Mouse (Mus musculus): Measurements from ENCODE around the gene Rcbtb2.

Rcbtb2 gene

DNA sequence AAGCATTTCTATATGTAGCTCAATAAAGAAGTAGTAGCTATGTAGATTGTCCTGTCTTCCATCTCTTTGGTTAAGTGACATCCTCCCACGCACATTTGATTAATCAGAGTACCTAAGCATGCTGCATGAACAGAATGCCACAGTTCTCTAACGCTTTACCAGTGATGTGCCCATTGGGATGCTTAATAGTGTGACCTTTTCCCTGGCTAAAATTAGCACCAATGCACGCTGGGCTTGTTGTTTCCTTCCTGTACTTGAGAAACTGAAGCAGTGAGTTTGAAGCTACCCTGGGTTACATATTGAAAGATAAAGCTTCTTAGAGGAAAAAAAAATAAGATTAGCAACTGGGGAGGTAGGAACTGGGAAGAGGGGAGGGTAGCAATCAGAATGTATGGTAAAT, 81.2 kb downstream of the Rcbtb2 start:
- no peak for DNase-seq (ENCODE audit: low read depth, low spot score)

DNA sequence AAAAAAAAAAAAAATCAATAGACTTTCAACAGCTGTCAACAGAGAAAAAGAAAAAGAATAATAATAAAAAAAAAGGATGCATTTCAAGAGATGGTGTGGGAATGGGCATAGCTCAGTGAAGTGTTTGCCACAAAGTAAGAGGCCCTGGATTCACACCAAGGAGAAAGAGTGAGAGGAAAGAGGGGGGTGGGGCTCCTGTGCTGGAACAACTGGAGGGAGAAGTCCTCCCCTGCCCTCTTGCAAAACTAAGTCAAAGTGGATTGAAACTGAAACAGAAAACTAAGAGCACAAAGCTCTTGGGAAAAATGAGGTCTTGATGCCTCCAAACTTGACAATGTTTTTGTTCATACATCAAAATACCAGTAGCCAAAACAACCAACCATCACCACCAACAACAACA, 86.4 kb downstream of the Rcbtb2 start:
- no peak for DNase-seq (ENCODE audit: low read depth, low spot score)

DNA sequence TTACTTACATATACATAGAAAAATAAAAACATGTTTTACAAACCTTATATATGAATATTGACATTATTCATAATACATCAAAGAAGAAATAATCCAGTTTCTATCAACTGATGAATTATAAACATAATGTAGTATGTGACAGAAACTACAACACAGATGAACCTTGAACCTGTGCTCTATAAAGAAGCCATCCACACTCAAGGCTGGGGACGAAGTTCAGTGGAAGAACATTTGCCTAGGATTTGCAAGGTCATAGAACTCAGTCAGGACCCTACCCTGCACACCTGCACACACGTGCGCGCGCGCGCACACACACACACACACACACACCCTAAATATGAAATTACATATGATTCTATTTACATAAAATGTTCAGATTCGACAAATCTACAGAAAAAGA, 87.4 kb downstream of the Rcbtb2 start:
- no peak for DNase-seq (ENCODE audit: low read depth, low spot score)

DNA sequence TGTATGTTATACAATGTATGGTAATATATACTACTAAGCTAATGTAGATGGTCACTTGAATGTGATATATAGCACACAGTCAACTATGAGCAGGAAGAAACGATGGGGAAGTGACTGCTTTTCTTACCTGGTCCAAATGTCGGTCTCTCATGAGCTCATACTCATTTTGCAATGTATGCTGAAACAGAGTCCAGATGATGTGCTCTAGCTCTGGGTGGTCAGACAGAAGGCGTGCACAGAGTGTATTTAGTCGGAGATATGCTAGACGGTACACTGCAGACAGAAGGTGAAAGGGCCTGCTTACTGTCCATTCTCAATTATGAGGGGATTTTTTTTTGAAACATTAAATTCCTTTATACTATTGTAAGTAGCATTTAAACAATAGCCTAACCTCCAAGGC, 88.6 kb downstream of the Rcbtb2 start:
- DNase-seq (ENCODE audit: low read depth, low spot score) = no peak

DNA sequence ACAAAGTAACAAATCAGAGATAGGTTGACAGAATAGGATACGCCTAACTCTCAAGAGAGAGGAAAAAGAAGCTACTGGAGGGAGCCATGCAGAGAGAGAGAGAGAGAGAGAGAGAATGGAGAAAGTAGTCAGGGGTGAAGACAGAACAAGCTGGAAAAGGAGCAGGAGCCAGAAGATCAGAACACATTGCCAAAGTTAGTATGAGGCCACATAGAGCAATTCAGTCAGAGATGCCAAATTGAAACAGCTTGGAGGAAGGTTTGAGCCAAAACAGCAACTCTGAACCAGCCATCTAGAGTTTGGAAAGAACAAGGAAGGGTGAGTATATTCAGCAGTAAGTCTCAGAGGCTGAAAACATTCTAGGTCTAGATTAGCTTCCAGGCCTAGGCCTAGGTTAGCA, 94.2 kb downstream of the Rcbtb2 start:
- no peak for DNase-seq (ENCODE audit: low read depth, low spot score)

DNA sequence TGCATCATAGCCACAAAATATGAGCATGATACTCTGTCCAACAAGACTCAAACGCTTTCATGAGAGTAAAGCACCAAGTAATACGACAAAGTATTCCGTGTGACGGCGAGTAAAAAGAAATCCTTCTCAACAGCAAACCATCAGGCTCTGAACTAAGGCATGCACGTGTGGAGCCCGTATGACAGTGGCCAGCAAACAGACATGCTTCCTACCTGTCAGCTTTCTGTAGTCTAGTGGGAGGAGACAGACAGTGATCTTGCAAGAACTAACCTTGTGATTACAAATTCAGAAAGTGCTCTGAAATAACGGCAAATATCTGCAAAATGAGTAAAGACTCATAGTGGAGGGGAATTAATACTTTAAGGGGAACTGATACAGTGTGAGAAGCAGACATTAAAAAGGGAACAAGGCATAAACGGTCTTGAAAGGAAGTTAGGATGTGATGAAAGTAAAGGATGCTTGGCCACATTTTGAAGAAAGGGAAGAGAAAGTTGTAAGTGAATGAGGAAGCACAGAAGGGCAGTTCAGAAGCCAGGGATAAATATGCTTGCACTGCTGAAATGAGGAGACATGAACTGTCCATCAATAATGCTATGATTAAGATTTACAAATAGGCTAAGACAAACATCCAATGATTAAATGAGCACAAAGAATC, 99.6 kb downstream of the Rcbtb2 start:
- DNase-seq (ENCODE audit: low read depth, low spot score) = no peak

DNA sequence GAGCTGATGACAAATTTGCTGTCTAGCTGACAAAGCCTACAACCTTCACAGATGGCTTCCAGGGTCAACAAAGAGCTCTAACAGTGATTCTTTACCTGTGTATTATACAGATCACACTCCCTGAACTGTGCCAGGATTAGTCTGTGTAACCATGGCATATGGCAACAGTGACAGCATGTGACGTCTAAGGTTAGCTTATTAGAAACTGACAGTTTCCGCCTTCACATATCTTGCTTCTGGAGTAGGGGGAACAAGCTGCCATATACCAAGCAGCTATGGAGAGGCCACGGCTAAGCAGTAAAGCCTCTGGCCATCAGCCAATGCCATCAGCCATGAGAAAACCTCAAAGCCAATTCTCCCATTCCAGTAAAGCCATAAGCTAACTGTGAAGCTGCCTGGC, 103.5 kb downstream of the Rcbtb2 start:
- DNase-seq (ENCODE audit: low read depth, low spot score) = no peak

DNA sequence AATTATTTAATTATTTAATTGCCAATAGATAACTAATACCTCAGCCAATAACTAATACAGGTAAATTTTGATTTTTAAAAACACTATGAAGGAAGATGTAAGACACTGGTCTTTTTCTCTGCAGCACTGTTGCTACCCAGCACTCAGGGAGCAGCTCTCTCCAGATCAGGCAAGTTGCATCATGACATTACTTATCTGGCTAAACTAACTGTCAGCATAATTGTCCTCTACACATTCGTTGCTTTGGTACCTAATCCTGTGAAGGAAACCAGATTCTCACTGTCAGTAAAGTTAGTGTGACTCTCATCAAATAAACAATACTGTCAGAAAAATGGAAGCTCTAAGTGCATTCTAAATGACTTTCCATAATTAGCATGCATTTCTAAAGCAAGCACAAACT, 104.0 kb downstream of the Rcbtb2 start:
- DNase-seq (ENCODE audit: low read depth, low spot score) = no peak

DNA sequence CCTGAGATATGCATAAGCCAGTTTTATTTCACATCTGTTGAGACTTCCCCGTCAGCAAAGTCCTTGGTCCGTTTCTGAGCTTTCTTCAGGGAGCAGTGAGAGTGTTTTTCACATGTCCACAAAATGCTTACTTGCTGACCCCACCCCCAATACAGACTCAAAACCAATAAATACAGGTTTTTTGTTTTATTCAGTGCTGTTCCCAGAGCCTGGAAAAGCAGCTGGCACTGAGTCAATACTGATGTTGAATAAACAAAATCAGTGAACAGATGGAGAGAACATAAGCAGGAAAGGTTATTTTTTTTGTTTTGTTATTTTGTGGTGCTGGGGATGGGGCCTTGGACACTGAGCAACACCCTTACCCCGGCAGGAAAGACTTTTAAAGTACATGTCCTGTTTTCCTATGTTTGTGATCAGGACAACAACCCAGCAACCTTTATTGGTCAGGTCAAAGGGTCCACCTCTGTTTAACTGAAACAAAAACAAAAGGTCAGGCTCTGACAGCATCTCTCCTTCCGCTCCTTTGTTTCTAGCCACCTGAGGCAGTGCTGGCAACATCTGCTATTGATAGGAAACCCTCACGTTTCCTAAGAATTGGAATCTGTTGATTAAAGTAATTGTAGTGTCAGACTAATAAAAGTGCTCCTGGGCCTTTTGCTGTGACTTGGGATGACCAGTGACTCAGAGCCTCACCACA, 108.6 kb downstream of the Rcbtb2 start:
- peak; percentile 38 for DNase-seq (ENCODE audit: low read depth, low spot score)

DNA sequence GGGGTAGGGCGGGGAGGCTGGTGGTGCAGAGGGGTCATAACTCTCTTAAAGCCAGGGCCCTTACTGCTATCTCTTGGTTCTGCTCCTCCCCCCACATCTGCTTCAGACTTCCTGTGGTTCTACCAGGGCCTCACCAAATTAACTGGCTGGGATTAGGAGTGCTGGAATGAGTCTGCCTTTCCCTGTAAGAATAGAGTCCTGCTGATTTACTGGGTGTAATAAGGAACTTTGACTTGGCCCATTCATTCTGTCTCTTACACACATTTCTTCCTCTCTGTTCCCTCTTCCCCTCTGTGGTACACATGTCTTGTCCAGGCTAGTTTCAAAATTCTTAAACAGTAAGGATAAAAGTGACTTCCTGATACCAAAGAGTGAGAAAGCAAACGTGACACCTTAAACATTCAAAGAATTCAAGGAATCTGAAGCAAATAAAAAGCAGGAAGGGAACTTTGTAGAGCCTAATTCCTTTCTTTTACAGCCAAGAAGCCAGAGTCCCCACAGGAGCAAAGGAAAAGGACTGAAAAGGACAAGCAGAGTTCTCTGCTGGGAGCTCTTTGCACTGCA, 111.7 kb downstream of the Rcbtb2 start:
- DNase-seq (ENCODE audit: low read depth, low spot score) = peak; percentile 66

DNA sequence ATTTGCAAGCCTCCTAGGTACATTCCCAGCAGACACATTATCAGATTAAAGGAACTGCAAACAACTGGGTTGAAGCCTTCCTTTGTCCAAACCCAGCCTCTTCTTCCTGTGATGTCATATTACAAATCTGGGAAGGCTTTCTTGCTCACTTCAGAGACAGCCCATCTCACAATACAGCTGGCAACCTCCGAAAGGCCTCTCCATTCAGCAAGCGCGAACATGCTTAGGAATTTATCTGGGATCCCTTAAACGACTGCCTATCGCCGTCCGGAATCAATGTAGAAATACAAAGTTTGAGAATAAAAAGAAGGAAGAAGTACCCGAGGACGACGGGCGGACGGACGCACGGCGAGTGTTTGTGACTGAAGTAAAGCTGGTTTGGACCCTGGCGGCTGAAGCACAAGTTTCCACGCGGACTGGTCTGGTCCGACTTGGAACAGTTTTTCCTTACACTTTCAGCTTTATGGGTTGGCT, 115.0 kb downstream of the Rcbtb2 start, which contains the start of gene Lpar6:
TSS of gene Lpar6 (plus strand) at position 48 of the 474 bp plus-strand sequence.
- peak; percentile 92 for DNase-seq (ENCODE audit: low read depth, low spot score)

DNA sequence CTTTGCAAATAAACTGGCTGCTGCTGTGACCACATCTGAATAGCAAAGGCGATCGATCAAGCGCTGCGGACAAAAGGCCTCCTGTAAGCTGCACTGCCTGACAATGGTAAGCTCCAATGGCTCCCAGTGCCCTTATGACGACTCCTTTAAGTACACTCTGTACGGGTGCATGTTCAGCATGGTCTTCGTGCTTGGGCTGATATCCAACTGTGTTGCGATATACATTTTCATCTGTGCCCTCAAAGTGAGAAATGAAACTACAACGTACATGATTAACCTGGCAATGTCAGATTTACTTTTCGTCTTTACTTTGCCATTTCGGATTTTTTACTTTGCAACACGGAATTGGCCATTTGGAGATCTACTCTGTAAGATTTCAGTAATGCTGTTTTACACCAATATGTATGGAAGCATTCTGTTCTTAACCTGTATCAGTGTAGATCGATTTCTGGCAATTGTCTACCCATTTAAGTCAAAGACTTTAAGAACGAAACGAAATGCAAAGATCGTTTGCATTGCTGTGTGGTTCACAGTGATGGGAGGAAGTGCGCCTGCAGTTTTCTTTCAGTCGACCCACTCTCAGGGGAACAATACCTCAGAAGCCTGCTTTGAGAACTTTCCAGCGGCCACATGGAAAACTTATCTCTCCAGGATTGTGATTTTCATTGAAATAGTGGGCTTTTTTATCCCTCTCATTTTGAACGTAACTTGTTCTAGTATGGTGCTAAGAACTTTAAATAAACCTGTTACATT, 115.8 kb downstream of the Rcbtb2 start:
- DNase-seq (ENCODE audit: low read depth, low spot score) = peak; percentile 68

DNA sequence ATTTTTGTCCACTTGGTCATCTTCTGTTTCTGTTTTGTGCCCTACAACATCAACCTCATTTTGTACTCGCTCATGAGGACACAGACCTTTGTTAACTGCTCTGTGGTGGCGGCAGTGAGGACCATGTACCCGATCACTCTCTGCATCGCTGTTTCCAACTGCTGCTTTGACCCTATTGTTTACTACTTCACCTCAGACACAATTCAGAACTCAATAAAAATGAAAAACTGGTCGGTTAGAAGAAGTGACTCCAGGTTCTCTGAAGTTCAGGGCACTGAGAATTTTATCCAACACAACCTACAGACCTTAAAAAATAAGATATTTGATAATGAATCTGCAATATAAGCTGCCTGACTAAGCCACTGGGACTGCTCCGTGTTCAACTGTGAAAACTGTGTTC, 116.5 kb downstream of the Rcbtb2 start:
- peak; percentile 58 for DNase-seq (ENCODE audit: low read depth, low spot score)

DNA sequence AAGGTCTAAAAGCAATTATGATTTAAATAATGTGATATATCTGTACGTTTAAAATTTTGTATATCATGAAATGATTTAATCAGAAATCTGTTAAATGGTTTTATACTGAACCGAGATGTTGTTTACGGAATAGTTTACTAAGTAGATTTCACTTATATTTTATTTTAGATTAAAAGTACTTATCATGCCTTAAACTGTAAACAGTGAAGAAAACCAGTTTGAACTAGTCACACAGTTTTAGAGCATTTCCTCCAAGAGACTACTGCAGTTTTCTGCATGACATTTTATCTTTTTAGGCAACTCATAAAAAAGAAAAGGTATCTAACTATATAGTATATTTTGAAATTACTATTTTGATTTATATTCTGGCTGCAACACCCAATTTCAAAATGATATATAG, 117.0 kb downstream of the Rcbtb2 start:
- DNase-seq (ENCODE audit: low read depth, low spot score) = peak; percentile 23

DNA sequence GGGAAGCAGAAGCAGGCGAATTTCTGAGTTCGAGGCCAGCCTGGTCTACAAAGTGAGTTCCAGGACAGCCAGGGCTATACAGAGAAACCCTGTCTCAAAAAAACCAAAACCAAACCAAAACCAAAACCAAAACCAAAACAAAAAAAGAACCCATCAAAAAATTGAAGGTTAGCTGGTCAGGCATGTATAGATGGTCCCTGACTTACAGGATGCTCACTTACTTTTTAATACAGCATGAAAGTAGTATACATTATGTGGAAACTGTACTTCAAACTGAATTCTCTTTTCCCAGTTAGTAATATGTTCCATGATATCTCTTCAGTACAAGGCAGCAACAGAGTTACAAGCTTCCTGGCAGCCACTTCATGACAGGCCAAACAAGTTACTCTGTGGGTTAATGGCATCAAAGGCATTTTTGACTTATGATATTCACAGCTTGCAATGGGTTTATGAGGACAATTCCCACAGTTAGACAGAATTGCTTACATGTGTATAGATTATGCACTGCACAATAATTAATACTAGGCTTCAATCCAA, 121.3 kb downstream of the Rcbtb2 start:
- no peak for DNase-seq (ENCODE audit: low read depth, low spot score)

DNA sequence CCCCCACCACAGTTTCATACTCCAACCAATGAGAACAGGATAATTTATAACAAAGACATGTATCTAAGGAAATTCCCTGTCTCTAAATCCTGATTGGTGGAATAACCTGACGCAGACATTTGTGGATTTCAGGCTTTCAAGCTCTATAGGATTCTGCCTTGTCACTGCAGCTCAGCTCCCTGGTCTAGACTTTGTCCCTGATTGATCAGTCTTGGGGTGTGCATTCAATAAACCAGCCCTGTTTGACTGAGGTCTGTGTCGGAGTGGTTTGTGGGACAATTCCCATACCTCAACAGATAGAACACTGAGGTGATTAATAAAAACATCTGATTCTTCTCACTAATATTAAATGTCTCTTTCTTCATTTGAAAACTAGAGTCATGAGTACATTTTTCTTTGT, 127.2 kb downstream of the Rcbtb2 start:
- no peak for DNase-seq (ENCODE audit: low read depth, low spot score)

DNA sequence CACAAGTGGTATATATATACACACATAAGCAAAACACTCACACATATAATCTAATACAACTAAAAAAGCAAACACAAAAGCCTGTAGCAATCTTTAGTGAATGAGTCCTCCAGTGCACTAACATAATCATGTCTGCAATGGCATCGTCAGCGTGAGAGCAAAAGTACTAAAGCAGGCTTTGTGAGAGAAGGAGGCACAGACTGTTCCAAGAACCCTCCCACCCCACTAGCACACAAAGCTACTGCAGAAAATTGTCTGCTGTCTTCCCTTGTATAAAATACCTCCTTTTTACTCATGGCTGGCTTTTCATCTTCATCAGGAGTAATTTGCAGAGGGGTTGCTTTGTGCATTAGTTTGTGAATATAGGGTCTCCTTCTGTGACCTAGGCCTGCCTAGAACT, 129.4 kb downstream of the Rcbtb2 start:
- DNase-seq (ENCODE audit: low read depth, low spot score) = no peak

DNA sequence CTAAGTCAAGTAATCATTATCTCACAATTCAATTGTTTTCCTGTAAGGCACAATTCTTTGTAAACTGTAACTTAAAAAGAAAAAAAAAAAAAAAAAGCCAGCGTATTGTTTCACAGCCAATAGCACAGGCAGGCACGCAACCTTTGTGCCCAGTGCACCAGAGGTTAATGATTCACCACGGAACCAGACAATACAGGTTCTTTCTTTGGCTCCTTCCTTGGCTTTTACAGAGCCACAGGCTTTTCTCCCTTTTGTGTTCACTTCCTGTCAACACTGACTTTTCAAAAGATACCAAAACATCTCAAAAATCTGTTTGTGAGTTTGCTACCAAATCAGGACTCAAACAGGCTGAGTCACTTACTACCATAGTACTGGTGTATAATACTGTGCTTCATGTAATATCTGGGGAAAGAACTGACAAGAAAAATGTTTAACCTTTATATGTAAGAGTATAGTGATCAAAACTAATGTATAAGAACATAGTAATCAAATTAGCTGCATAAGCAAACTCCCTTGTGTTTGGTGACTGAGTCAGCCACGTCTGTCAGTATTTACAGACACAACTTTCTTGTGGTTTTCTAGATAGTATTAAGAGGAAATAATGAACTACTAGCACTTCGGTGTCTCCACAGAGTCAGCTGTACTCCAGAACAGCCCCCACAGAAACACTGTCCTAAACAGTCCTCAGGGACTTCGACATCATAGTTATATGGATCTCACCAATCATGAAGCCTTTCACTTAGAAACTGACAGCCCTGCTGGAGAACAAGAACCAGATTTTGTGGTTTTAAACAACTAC, 130.8 kb downstream of the Rcbtb2 start:
- peak; percentile 46 for DNase-seq (ENCODE audit: low read depth, low spot score)

DNA sequence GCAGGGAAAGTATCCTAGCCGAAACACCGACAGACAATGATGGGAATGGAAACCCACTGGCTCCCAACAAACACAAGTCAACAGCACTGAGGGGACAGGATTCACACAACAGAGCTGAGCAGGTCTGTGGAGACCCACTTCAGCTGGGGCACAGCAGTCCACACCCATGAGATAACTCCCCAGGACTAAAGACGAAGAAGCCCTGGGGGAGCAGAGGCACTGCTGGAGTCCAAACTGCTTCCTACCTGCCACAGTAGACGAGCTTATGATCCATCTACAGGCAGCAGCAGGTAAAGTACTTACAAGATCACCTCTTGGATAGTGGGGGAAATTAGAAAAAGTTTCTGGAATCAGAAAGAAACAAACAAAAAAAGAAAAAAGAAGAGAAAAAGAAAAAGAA, 131.6 kb downstream of the Rcbtb2 start:
- DNase-seq (ENCODE audit: low read depth, low spot score) = no peak

DNA sequence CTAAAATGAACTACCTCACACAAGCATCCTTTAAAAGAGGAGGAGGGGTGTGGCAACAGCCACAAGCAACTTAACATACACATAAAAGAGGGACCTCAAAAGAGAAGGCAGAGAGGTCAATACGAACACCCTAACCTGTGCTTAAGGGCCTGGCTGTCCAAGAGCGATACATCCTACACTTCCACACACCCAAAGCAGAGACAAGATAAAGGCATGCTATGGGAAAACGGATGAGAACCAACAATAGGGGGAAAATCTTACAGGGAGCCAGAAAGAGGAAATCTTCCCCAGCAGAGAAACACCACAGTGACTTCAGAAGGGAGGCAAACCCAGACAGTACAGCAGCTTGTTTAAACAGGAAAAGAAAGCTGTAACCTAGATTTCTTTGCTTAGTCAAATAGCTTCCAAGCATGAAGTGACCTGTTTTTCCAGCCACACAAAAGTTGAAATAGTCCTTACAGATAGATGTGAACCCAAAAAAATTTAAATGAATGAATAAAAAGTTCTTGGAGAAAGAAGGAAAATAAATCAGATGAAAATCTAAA, 132.7 kb downstream of the Rcbtb2 start:
- DNase-seq (ENCODE audit: low read depth, low spot score) = no peak

DNA sequence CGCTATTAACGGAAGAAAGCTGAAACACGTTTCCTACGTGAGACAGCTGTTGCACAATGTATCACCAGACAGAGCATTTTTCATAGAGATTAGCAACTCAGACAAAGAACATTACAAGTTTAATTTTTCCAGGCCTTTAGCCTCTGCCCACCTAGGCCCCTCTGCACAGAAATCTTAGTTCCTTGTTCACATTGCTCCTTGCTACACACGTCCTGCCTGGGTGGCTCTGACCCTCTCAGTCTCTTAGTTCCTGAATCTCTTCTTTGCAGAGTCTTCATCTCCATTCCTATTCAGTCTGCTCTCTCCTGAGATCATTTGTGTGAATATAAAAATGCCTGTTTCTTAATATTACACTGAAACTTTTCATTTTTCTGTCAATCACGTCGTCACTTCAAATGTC, 134.5 kb downstream of the Rcbtb2 start:
- no peak for DNase-seq (ENCODE audit: low read depth, low spot score)

Data from 3T3-L1 (cell line).